Mouse (Mus musculus) brain, adult 2 months (tissue): ENCODE measurements at regions not wholly inside any gene's neighbourhood (a gene's known extent, or its start where the extent isn't known, plus 50 kb on each side); places are given as distances from the start of the nearest gene placed in this dataset.

ENCODE experiments used
- DNase-seq: peaks from one replicate; pipeline ENCODE4 v3.0.0; 2011; ENCODE audit warnings: low read depth, low spot score

GRCm38 (mm10) chr6:93140331-93140731 lies 197.0 kb upstream of the Adamts9 start:
- peak; percentile 53 for DNase-seq

GRCm38 (mm10) chr6:93133940-93134339 lies 190.6 kb upstream of the Adamts9 start:
- peak; percentile 58 for DNase-seq

- DNase-seq: no peak
Measured at GRCm38 (mm10) chr6:93130946-93131685, 187.8 kb upstream of the Adamts9 start.

GRCm38 (mm10) chr6:93119482-93119881 lies 176.2 kb upstream of the Adamts9 start:
- DNase-seq: no peak

DNA sequence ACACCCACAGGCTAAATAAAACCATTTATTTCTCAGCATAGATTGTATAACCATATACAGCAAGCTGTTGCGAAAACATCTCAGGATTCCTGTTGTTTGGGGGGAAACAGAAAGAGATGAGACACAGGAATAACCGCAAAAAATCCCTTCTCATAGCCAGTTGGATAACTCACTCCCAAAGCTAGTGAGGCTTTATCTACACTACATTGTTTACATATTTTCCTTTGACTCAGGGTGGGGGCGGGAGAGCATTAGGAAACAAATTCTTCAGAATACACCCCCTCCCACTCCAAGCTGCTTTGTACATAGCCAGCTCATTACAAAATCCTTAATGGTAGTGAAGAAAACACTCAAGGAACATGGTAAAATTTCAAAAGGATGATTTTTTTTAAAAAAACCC lies 170.1 kb upstream of the Adamts9 start:
- DNase-seq: no peak

- DNase-seq: no peak
Measured at GRCm38 (mm10) chr6:93094730-93095360, 151.6 kb upstream of the Adamts9 start.

DNA sequence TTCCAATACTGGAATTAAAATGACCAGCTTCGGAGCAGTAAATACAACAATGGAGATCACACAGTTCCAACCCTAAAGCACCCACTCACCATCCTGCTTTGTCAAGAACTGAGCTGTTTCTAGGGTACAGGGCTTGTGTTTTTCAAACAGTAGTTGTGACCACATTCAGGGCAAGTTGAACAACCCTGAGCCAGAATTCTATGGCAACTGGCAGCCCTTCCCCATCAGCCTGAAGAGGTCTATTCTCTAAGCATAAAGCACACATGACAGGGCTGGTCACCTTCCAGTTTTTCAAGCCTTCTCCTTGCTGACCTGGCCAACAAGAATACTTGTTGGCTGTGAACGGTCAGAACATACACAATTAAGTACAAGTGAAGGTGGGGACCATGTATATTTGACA lies 150.5 kb upstream of the Adamts9 start:
- DNase-seq: no peak

- no peak for DNase-seq
Measured at GRCm38 (mm10) chr6:93087329-93087728, 144.0 kb upstream of the Adamts9 start.

GRCm38 (mm10) chr6:93084286-93084685 lies 141.0 kb upstream of the Adamts9 start:
- no peak for DNase-seq

DNA sequence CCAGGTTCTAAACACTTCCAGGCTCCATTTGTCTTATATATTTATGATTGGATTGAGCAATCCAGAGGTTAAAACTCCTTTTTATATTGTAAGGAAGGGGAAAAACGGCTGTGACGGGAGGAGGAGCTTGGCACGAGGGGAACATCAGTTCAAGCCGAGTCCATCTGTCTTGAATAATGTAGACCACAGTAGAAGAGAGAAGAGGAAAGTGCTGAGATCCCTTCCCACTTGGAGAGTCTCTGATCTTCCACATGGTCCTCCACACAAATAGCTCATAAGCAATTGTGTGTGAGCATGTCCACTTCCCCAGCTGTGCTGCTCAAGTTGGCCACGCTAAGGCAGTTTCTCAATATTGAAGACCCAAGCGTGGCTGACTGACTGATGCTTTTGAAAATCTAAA lies 140.4 kb upstream of the Adamts9 start:
- DNase-seq: no peak

DNA sequence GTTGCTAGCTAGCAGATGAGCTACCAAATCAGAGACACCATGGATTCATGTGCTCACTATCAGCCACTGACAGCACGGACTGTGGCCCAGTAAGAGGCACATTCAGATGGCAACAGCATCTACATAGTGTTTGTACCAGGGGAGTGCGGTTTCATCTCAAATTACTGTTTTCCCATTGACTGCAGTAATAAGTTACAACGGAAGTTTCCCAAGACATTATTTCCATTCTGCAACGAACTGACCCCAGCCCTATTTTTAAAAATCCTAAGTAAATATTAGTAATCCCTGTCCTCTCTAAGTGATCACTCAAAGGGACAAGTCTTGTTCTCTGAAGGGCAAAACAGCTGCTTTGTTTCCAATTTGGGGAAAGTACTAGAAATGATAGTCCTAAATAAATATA lies 138.9 kb upstream of the Adamts9 start:
- no peak for DNase-seq

GRCm38 (mm10) chr6:93076681-93077080 lies 133.4 kb upstream of the Adamts9 start:
- no peak for DNase-seq

GRCm38 (mm10) chr6:93075867-93076266 lies 132.6 kb upstream of the Adamts9 start:
- no peak for DNase-seq

GRCm38 (mm10) chr6:93075011-93075410 lies 131.7 kb upstream of the Adamts9 start:
- peak; percentile 34 for DNase-seq

DNA sequence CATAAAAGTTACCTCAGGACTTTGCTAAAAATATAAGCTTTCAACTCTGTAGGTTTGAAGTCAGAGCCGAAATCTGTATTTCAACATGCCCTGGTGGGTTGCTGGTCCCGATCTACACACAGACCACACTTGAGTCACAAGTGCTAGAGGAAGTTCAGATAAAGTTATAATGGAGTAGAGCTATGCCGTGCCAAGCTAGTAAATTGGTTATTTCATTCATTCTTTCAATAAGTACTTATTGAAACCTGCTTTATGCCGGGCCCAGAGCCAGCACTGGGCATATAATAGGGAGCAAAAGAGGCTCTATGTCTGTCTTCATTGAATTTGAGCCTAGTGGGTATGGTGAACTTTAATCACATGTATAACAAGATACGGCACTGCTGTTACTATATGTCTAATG lies 127.6 kb upstream of the Adamts9 start:
- no peak for DNase-seq

DNA sequence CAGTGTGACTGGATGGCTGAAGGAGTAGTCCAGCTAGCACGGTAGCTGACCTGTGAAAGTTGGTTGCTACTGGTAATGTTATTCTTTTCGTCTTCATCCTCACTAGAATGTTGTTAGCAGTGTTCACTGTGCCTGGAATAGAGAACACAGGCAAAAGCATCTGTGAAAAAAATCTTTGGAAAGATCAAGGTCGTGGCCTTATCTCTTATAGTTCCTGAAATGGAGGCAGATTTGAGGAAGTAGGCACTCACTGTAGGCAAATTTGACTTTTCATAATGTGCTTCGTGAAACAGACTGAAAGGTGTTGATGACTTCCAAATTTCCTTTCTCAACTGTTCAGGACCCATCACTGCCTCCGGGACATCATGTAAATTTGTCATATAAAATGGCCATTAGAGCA lies 124.5 kb upstream of the Adamts9 start:
- no peak for DNase-seq

DNA sequence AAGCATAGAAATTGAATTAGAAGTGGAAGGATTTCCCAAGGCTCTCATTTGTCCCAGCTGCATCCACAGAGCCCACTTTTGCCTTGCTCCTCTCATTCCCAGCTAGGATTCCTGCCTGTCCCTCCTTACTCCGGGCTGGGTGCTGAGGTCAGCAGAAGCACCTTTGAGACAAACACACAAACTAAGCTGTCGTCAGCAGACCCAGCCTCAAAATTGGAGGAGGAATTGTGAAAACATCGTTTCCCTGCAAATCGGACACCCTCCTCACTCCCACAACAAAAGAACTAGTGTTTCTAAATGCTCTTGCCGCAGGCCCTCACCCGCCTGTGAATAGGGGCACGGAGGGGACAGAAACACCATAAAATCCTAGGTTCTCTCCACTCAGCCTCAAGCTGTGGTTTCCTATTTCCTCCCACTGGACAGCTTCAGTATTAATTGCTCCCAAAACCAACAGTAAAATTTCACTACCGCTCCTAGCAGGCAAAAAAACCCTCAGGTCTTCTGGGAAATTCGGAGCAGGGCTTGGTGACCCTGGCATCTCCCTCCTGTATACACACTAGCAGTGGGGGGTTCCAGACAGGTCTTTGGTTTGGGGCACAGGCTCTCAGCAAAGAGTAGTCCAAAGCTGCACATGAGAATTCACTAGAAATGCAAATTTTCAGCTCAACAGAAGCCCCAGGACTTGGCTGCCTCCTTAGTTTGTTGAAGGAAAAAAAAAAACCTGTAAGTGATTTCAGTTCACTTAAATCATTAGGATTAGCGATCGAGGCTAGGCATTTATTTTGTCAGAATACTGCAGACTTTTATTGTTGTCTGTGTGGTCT lies 123.5 kb upstream of the Adamts9 start:
- no peak for DNase-seq

DNA sequence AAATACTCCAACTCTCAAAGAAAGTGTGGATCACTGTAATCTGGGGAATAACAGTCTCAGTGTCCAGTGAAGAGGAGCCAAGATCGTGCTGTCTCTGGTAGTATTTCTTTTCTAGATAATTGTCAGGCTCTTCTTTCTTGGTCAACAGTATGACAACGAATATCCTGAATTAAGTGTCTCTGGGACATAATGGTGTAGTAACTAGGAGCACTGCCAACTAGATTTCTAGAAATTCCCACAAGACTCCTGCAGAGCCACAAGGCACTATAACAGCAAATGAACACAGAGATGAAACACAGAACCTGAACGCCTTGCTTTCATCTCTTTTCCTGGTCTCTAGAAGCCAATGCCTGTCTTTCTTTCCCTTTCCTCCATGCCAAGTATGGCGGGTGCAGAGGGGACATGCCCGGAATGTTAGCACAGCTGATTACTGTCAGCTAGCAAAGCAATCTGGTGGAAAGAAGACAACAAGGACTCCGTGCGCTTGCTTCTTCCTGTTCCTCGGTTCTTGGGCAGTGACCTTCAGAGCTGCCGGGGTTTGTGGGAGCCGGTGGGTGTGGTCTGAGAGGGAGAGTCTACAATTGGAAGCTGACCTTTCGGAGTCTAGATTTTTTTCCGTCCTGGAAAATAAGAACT lies 122.7 kb upstream of the Adamts9 start:
- peak; percentile 12 for DNase-seq

- DNase-seq: no peak
Measured at GRCm38 (mm10) chr6:93065366-93065765, 122.1 kb upstream of the Adamts9 start.

DNA sequence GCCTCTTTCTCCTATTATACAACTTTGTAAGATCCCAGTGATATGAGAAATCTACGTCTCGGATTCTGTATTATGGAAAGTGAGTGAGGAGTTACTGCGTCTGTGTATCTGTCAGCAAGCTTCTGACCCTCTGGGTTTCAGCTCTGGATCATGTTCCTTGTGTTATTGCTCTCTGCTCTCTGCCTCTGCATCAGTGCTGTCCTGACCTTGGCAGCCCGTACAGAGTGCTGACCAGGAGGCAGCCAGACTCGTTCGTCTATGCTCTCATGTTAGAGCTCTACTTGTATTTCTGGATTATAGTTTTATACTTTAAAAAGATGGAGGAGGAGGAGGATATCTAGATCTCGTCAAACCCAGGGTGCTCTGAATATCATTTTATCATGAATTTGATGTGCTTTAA lies 121.1 kb upstream of the Adamts9 start:
- no peak for DNase-seq

DNA sequence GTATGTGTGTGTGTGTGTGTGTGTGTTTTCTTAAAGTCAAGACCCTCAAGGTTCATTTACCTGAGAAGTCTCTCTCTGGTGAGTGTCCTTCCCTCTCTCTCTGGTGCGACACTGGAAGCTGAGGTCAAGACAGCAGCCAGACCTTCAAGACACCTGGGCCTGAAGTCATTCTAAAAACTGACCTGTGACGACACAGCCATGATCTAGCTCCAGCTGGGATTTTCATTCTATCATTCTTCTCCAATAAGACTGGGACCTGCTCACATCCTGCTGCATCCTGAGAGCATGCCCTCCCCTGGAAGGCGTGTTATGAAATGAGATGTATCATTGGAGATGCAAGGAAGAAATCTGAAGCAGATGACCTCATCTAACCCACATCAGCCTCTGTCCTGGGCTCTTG lies 118.4 kb upstream of the Adamts9 start:
- no peak for DNase-seq

DNA sequence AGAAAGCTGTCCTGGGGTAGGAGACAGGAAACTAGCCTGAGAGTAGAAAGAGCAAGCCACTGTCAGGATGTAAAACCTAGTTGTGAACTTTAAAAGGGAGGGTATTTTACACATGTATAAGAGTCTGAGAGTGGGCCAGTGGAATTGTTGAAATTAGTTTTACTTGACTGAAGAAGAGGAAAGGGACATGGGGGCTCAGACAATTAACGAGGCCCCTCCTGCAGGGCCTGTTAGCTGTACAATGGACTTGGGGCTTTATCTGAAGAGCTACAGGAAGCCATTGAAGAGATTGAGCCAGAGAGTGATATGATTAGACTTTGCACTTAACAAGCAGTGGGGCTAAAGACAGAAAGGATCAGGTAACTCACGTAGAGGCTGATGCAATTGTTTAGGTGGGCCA lies 102.2 kb upstream of the Adamts9 start:
- DNase-seq: no peak
